Mouse (Mus musculus) spleen, adult 2 months (tissue): ENCODE results near the gene Msh3. TPM values are rescaled to one million over a fixed set of nuclear protein-coding genes. Genes with fewer than 3 reads are reported as not detected.

Experiments
- DNase-seq, 2 experiments: peaks; one replicate each; pipeline versions ENCODE4 v3.0.0 to v3.0.0-alpha.2; 2012 to 2021; ENCODE audit warnings: low spot score in 2 of 2, low read depth in 1 of 2
- H3K27ac ChIP-seq: fragments of 200-500 bp; 2 replicates; pipeline ENCODE4 v1.5.1; 2012; ENCODE audit warnings: low read length, inconsistent platforms; ENCODE audit not compliant: insufficient read depth
- H3K27me3 ChIP-seq: fragments of 200-500 bp; 2 replicates; pipeline ENCODE4 v1.6.1; 2012; ENCODE audit warnings: mild to moderate bottlenecking, moderate library complexity, low read length, inconsistent platforms; ENCODE audit not compliant: control insufficient read depth, insufficient read depth
- H3K36me3 ChIP-seq: fragments of 200-500 bp; 2 replicates; pipeline ENCODE4 v1.6.1; 2012; ENCODE audit warnings: mild to moderate bottlenecking, low read length, inconsistent platforms; ENCODE audit not compliant: control insufficient read depth, insufficient read depth
- H3K4me1 ChIP-seq: fragments of 200-500 bp; 2 replicates; pipeline ENCODE4 v1.6.1; 2011; ENCODE audit warnings: inconsistent platforms; ENCODE audit not compliant: control insufficient read depth, insufficient read depth, insufficient read length
- H3K4me3 ChIP-seq: fragments of 200-500 bp; 2 replicates; pipeline ENCODE4 v1.5.1; 2011; ENCODE audit warnings: mild to moderate bottlenecking, inconsistent platforms; ENCODE audit not compliant: insufficient read depth, insufficient read length; ENCODE audit errors: extremely low read depth
- CTCF ChIP-seq: fragments of 200-500 bp; IDR thresholded peaks from 2 replicates; pipeline ENCODE4 v1.5.1; 2011; ENCODE audit warnings: mild to moderate bottlenecking, inconsistent platforms; ENCODE audit not compliant: insufficient read depth, insufficient read length, insufficient replicate concordance; ENCODE audit errors: extremely low read depth
- POLR2A ChIP-seq: fragments of 200-500 bp; IDR thresholded peaks from 2 replicates; pipeline ENCODE4 v1.6.1; 2011; ENCODE audit warnings: low read depth, low read length, inconsistent platforms
- WGBS: fragments of 180-500 bp; shearing (Covaris S2); methylation state at CpG from one replicate; pipeline ENCODE4 v1.1.7; 2018; 5-methylcytosine and 5-hydroxymethylcytosine counted together
- polyA plus RNA-seq: library from polyadenylated mRNA; depleted of rRNA; stranded (reverse); fragments of >200 nt; gene quantifications from 2 replicates; pipeline ENCODE4 v1.2.3, GENCODE M21; 2012

The Msh3 gene
- polyA plus RNA-seq, 1 experiment, result 2.9 TPM

DNA sequence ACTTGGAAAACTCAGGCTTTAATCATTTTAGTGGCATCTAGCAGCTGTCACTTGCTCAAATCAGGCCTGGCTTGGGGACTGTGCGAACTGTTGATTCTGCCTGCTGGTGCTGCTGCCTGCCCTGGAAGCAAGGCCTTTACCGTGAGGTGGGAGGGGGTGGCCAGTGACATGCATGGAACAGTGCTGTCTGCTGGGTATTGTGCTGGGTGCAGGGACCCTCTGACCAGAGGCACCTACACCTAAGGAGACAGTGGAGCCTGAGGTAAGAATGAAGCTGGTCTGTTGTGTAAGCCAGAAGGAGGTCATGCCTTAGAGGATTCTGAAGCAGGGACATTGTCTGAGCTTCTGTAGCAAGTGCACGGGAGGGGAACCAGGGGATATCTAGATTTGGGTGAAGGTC, 16.0 kb upstream of the Msh3 start:
- H3K4me3 ChIP-seq, result no peak overlapping the region
- H3K4me1 ChIP-seq, result no peaks in the 10 kb centered on the region
- no peak overlapping the region for H3K27ac ChIP-seq
- no peak for DNase-seq
- 97% methylated on average over 3 of the region's 3 CpGs for WGBS
- H3K36me3 ChIP-seq, result 0 out of 2 replicates have a peak, but pooled peaks cover 3% of the 10 kb centered on the region
- no peaks in the 10 kb centered on the region for H3K27me3 ChIP-seq
- TF ChIP-seq POLR2A (no peak), CTCF (no peak)

DNA sequence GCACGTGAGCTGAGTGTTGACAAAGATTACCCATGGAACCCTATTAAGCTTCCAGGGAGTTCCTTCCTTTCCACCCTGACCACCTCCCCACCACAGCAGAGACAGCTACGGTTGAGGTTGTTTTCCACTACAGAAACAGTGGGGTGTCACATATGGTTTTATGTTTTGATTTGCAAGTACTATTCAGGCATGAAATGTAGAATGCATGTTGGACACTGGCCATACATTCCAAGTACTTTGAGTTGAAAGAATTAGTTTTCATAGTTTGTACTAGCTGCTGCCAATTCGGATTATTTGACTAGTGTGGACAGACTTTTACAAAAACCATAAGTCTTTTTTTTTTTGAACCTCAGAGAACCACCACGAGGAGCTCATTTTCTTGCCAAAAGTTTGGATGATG, 10.5 kb upstream of the Msh3 start:
- H3K4me1 ChIP-seq, result no peaks in the 10 kb centered on the region
- no peak overlapping the region for H3K4me3 ChIP-seq
- no peak overlapping the region for H3K27ac ChIP-seq
- 0 out of 2 replicates have a peak, but pooled peaks cover 3% of the 10 kb centered on the region for H3K36me3 ChIP-seq
- TF ChIP-seq CTCF (no peak), POLR2A (no peak)
- H3K27me3 ChIP-seq, result no peaks in the 10 kb centered on the region
- DNase-seq, result no peak
- WGBS, result 95% methylated on average over 4 of the region's 4 CpGs

- TF ChIP-seq POLR2A, result no peak
- TF ChIP-seq CTCF, result no peak
- Histone ChIP-seq H3K27me3 (no peaks in the 10 kb centered on the region), H3K4me3 (no peak overlapping the region), H3K4me1 (no peaks in the 10 kb centered on the region), H3K27ac (no peak overlapping the region), H3K36me3 (no peaks in the 10 kb centered on the region)
- WGBS, result 82% methylated on average over 2 of the region's 2 CpGs
- no peak for DNase-seq
Measured at GRCm38 (mm10) chr13:92361609-92362008, 6.8 kb upstream of the Msh3 start.

DNA sequence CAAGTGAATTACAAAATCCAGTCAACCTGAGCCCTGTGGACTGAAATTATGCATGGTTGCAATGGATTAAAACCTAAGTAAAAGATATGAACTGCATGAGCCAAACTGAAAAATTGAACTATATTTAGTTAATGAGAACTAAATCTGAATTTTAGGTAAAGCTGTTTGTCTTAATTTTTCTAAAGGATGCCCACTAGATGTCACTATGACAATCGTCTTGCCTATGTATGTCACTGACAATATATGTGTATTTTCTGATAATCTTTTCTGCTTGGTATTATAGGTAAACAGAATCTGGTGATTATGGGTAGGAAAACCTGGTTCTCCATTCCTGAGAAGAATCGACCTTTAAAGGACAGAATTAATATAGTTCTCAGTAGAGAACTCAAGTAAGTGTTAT, 2.8 kb upstream of the Msh3 start:
- H3K4me1 ChIP-seq, result peaks cover 6% of the 10 kb centered on the region
- H3K27ac ChIP-seq, result no peak overlapping the region
- WGBS, result 52% methylated on average over 2 of the region's 2 CpGs
- TF ChIP-seq POLR2A (no peak), CTCF (no peak)
- no peak overlapping the region for H3K4me3 ChIP-seq
- no peaks in the 10 kb centered on the region for H3K27me3 ChIP-seq
- DNase-seq, result no peak
- peaks cover 2% of the 10 kb centered on the region; the same call in 1 of the 2 replicates for H3K36me3 ChIP-seq

DNA sequence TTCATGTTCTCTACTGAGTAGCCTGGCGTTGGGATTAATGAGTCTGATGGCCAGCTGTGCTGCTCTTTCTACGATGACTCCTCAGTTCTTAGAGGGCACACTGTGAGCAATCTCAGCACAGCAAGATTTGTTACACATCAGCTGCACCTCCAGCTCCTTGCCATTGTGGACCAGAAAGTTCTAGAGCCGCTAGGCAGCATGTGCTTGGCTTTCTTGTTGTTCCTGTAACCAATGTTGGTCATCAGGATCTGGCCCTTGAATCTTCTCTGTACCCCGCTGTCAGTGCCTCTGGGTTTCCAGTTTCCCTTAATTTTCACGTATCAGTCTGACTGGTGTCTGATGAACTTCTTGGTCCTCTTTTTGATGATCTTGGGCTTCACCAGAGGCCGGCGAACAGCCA, 1.6 kb upstream of the Msh3 start:
- Histone ChIP-seq H3K36me3 (peaks cover 2% of the 10 kb centered on the region; the same call in 1 of the 2 replicates), H3K27me3 (no peaks in the 10 kb centered on the region), H3K4me1 (peaks cover 6% of the 10 kb centered on the region), H3K4me3 (no peak overlapping the region), H3K27ac (no peak overlapping the region)
- TF ChIP-seq POLR2A (no peak), CTCF (no peak)
- 92% methylated on average over 7 of the region's 7 CpGs for WGBS
- DNase-seq, result no peak

GRCm38 (mm10) chr13:92355272-92355643, 455 bp upstream of the Msh3 start:
- DNase-seq, result no peak
- WGBS, result under 1% methylated on average over 24 of the region's 24 CpGs
- H3K27ac ChIP-seq, result peak overlapping the region; percentile 10; the same call in 1 of the 2 replicates
- peaks cover 2% of the 10 kb centered on the region; the same call in 1 of the 2 replicates for H3K36me3 ChIP-seq
- H3K27me3 ChIP-seq, result no peaks in the 10 kb centered on the region
- TF ChIP-seq POLR2A (no peak), CTCF (no peak)
- peaks cover 6% of the 10 kb centered on the region for H3K4me1 ChIP-seq
- peak overlapping the region; percentile 75 for H3K4me3 ChIP-seq

DNA sequence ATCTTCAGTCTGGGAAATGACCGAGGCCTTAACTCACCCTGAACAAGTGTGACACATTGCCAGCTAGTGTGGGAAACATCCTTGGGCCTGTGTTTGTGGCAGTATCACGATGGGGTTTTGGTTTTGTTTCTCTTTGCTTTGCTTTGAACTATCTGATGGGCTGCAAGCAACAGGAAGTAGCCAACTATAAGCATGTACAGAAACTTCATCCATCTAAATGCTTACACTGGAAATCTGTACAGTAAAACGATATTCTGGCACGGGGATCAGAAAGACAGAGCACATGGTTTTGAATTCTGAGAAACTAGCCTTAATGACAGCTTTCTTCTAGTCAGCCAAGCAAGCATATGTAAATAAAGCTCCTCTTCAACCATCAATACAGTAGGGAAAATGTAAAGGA, 847 bp downstream of the Msh3 start:
- Histone ChIP-seq H3K4me3 (peak overlapping the region; percentile 66), H3K4me1 (peaks cover 6% of the 10 kb centered on the region), H3K36me3 (peaks cover 3% of the 10 kb centered on the region; the same call in 1 of the 2 replicates), H3K27me3 (no peaks in the 10 kb centered on the region), H3K27ac (peak overlapping the region; percentile 67)
- no peak for TF ChIP-seq POLR2A
- TF ChIP-seq CTCF, result no peak
- WGBS, result 5% methylated on average over 4 of the region's 4 CpGs
- no peak for DNase-seq
